Mouse (Mus musculus): Measurements from ENCODE around the gene Wdr61. TPM values are rescaled to one million over a fixed set of nuclear protein-coding genes. Genes with fewer than 3 reads are reported as not detected.
A peak's percentile ranks its signal among the peaks of the same experiment; 100 is the strongest.

The Wdr61 gene
- polyA plus RNA-seq (2015; fragmentation: Nextera tagmentation; extraction: Ambion mirVana): 92.7 and 93.2 TPM in 2 replicates

DNA sequence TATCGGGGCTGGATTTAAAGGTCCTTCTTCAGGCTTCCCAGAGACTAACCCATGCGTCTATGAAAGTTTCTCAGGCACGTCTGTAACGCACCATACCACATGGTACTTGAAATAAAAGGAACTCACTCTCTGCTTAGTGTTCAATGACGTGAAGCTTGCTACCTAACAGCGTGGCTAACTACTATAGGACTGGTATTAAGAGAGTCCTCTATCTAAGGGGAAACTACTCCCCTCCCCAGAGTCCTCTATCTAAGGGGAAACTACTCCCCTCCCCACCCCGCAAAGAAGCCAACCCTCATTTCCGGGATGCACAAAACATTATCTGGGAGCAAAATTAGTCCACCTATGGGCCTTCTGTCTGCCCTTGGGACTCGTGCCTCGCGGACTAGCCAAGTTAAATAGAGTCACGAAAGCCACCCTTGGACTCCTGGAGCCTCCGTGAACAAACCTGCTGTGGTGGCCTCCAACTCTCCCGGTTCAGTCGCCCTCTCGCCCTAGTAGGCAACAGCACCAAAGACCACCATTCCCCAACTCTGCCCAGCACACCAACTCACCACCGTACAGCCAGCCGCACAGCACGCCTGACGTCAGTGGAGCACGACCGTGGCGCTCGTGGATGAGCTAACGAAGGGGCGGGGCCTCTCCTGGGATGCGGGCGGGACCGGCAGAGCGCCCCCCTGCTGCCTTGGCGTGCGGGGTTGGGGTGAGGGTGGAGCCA, at the start of gene Wdr61:
TSS of gene Wdr61 (minus strand) at position 599 of the 718 bp plus-strand sequence.
- Histone ChIP-seq H3K27ac (peak within 1 kb of the TSS; percentile 71), H3K4me1 (replicated peaks) (peaks cover 19% of the 10 kb centered on the region), H3K4me3 (peak within 1 kb of the TSS; percentile 83), H3K36me3 (peaks cover 7% of the 10 kb centered on the region; the same call in 1 of the 2 replicates), H3K4me2 (peak within 1 kb of the TSS; percentile 64), H3K9me3 (replicated peaks) (no peaks in the 10 kb centered on the region), H3K27me3 (0 out of 2 replicates have a peak, but pooled peaks cover 7% of the 10 kb centered on the region), H3K9ac (peak within 1 kb of the TSS; percentile 81)
- WGBS: 1% methylated on average over 32 of the region's 32 CpGs
- ATAC-seq (replicated peaks; ENCODE audit: insufficient number of reproducible peaks, insufficient read depth, low FRiP score, low read depth): peak; percentile 98

DNA sequence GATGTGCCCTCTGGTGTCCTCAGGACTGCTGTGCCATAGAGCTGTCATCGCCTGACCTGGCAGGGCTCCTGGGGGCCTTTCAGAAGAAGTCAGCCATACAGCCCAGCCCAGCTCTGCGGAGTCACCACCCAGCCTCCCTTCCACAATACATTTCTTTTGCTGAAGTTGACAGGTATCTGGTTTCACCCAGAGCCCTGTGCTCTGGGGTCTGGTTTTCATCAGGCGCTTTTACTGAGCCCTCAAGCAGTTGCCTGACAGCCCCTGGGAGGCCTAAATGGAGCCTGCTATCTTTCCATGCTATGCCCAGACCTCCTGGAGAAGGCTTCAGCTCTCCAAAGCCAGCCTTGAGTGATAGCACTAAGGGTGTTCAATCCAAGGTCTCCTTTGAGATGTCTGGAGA, 49.7 kb upstream of the Wdr61 start:
- Histone ChIP-seq H3K9ac (no peak overlapping the region; the same call in 1 of the 2 replicates), H3K4me2 (no peak overlapping the region), H3K4me3 (no peak overlapping the region), H3K36me3 (no peaks in the 10 kb centered on the region), H3K27ac (peak overlapping the region; percentile 58), H3K4me1 (replicated peaks) (peaks cover 24% of the 10 kb centered on the region), H3K27me3 (no peaks in the 10 kb centered on the region), H3K9me3 (replicated peaks) (no peaks in the 10 kb centered on the region)
- 21% methylated on average over 3 of the region's 3 CpGs for WGBS
- ATAC-seq (replicated peaks; ENCODE audit: insufficient number of reproducible peaks, insufficient read depth, low FRiP score, low read depth): peak; percentile 87

DNA sequence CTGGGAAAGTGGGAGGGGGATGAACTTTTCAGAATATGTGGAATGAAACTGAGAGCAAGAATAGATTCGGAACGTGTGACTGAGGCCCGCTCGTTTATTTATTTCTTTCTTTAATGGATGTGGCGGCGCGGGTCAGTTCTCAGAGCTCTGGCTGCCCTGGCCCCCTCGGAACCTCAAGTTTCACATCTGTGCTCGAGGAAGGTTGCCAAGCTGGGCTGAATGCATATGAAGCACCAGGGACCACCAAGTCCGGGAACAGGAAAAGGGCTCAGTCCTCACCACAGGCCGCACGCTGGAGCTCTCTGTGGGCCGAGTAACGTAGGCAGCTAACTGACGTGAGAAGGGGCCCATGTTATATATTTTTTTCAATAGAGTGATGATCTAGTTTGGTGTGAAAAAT, 48.2 kb upstream of the Wdr61 start:
- no peak overlapping the region for H3K9ac ChIP-seq
- H3K9me3 ChIP-seq (replicated peaks): no peaks in the 10 kb centered on the region
- H3K4me1 ChIP-seq (replicated peaks): peaks cover 16% of the 10 kb centered on the region
- no peaks in the 10 kb centered on the region for H3K36me3 ChIP-seq
- H3K27me3 ChIP-seq: 0 out of 2 replicates have a peak, but pooled peaks cover 6% of the 10 kb centered on the region
- no peak overlapping the region for H3K27ac ChIP-seq
- no peak overlapping the region for H3K4me2 ChIP-seq
- no peak overlapping the region for H3K4me3 ChIP-seq
- no peak for ATAC-seq (replicated peaks; ENCODE audit: insufficient number of reproducible peaks, insufficient read depth, low FRiP score, low read depth)
- 72% methylated on average over 15 of the region's 15 CpGs for WGBS

DNA sequence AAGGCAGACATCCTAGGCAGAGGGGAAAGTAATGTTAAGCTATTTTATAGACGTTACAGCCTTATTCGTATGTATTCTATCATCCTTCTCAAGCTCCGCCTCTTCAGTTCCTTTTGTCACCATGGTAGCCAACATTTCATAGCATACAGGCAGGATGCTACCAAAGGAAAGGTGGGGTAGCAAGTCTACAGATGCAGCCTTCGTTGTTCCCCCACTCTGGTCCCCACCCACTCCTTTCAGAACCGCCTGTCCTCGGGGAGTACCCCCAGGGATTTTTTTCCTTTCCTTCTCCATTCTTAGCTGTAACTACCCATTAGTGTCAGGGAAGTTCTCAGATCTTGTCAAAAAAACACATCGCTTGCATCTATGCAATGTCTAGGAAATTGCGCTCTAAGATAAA, 45.0 kb upstream of the Wdr61 start:
- H3K9me3 ChIP-seq (replicated peaks): no peaks in the 10 kb centered on the region
- H3K4me3 ChIP-seq: no peak overlapping the region
- WGBS: 84% methylated on average over 8 of the region's 8 CpGs
- H3K4me1 ChIP-seq (replicated peaks): peaks cover 6% of the 10 kb centered on the region
- ATAC-seq (replicated peaks; ENCODE audit: insufficient number of reproducible peaks, insufficient read depth, low FRiP score, low read depth): no peak
- no peak overlapping the region for H3K4me2 ChIP-seq
- H3K27me3 ChIP-seq: 0 out of 2 replicates have a peak, but pooled peaks cover 15% of the 10 kb centered on the region
- no peak overlapping the region for H3K9ac ChIP-seq
- no peak overlapping the region for H3K27ac ChIP-seq
- no peaks in the 10 kb centered on the region for H3K36me3 ChIP-seq

DNA sequence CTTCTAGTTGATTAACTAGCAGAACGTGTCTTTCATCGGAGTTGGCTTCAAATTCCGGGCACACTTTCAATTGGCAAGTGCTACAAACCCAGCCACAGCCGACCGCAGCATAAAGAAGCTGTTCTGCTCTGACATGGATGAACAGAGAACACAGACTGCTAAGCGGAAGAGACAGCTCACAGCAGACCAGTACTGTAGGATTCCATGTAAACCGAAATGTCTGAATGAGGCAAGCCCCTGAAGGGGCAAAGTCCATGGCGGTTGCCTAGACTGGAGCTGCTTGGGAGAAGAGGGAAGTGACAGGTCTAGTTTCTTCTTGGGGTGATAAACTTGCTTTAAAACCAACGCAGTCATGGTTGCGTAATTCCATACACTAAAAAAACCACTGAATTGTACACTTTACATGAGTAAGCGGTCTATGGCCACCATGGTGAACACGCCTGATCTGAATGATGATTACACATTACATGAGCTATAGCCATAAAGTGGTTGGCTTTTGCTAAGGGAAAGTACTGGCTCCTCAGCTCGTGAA, 42.2 kb upstream of the Wdr61 start:
- Histone ChIP-seq H3K27ac (no peak overlapping the region), H3K4me1 (replicated peaks) (peaks cover 12% of the 10 kb centered on the region), H3K27me3 (0 out of 2 replicates have a peak, but pooled peaks cover 15% of the 10 kb centered on the region), H3K36me3 (no peaks in the 10 kb centered on the region), H3K4me2 (no peak overlapping the region), H3K9me3 (replicated peaks) (no peaks in the 10 kb centered on the region), H3K4me3 (no peak overlapping the region), H3K9ac (no peak overlapping the region)
- no peak for ATAC-seq (replicated peaks; ENCODE audit: insufficient number of reproducible peaks, insufficient read depth, low FRiP score, low read depth)
- WGBS: 84% methylated on average over 13 of the region's 13 CpGs

DNA sequence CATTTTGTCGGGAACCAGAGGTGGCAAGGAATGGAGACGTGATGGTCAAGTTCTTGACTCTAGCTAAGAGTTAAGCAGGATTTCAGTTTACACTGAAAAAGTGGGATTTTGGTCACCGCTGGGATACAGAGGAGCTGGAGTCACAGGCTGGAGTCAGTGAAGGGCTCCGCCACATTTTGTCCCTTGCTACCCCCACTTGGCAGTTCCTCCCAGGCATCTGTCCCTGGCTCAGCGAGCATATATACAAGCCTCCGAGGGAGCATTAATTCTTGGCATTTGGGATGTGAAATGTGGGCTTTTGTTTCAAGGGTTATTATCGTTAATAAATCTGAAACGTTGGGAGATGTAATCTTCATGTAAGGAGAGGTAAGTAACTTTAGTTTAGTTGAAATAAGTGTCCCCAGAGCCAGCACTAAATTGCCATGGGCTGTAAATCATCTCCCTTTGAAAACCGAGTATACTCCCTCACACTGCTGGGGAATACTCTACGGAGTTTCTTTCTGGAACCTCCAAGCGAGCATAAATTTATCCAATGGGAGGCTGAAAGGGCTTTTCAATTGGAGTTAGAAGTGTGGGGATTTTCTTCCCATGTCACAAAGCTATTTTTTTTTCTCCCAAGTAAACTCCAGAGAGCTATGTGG, 35.9 kb upstream of the Wdr61 start:
- H3K27me3 ChIP-seq: peaks cover 61% of the 10 kb centered on the region

DNA sequence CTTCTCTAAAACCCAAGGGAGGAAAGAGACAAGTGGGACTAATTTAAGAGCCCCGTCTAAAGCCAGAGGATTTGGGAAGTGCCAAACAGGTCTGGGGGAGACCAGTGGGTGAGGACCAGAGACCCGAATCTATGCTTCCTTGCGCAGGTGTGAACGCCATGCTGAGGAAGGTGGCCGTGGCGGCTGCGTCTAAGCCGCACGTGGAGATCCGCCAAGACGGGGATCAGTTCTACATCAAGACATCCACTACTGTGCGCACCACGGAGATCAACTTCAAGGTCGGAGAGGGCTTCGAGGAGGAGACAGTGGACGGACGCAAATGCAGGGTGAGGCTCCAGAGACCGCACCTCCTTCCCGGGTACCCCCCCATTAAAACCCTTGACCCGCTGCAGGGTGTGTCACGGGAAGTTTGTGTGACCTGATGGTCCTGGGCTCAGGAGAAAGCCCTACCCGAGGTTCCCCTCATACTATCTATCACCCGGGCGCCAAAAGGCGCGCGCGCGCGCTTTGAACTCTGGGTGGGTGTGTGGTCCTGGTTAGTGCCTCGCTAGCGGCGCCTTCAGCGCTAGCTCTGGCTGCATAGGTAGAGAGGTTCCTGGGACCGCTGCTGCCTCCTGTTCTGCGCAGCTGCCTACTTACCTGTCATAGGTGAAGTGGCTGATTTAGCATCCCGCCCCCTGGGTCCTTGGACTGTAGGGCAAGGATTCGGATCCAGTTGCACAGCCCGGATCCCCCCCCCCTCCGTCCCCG, 31.2 kb upstream of the Wdr61 start:
- Histone ChIP-seq H3K4me1 (replicated peaks) (peaks cover 16% of the 10 kb centered on the region), H3K36me3 (no peaks in the 10 kb centered on the region), H3K27me3 (peaks cover 90% of the 10 kb centered on the region), H3K4me3 (peak overlapping the region; percentile 44), H3K9me3 (replicated peaks) (no peaks in the 10 kb centered on the region), H3K4me2 (peak overlapping the region; percentile 73), H3K9ac (no peak overlapping the region), H3K27ac (no peak overlapping the region)
- under 1% methylated on average over 41 of the region's 41 CpGs for WGBS
- ATAC-seq (replicated peaks; ENCODE audit: insufficient number of reproducible peaks, insufficient read depth, low FRiP score, low read depth): no peak

More for the DNA sequence above, 35.9 kb upstream of the Wdr61 start:
- 71% methylated on average over 11 of the region's 11 CpGs for WGBS
- ATAC-seq (replicated peaks; ENCODE audit: insufficient number of reproducible peaks, insufficient read depth, low FRiP score, low read depth): no peak
- H3K27ac ChIP-seq: no peak overlapping the region
- H3K36me3 ChIP-seq: no peaks in the 10 kb centered on the region
- H3K9ac ChIP-seq: no peak overlapping the region
- H3K4me1 ChIP-seq (replicated peaks): peaks cover 19% of the 10 kb centered on the region
- no peak overlapping the region for H3K4me3 ChIP-seq
- no peaks in the 10 kb centered on the region for H3K9me3 ChIP-seq (replicated peaks)
- H3K4me2 ChIP-seq: no peak overlapping the region

DNA sequence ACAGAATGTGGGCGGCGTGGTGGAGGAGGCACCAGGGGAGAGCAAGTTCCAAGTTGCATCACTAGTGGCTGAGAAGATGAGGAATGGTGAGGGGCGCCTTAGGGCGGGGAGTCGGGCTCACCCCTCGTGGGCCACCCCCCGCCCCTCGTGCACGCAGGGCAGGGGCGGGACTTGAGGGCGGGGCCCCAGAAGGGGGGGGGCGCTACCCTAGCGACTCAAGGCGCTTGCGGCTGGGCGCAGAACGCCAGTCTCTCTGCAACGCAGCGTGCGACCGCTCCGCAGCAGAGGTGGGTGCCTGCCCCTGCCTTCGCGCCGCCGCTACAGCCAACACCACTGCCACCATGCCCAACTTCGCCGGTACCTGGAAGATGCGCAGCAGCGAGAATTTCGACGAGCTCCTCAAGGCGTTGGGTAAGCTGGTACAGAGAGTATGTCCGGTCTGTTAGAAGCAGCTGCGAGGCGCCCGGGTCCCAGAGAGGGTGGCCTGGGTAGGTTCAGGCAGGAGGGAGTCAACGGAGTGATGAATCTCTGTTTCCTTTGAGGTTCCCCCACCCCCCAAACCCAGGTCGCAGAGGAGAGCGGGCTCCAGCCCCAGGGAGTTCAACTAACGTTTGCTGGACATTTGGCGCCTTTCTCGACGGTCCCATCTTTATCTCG, 30.4 kb upstream of the Wdr61 start, which contains the start of gene Crabp1:
TSS of gene Crabp1 (plus strand) at position 188 of the 657 bp plus-strand sequence.
- H3K4me2 ChIP-seq: peak within 1 kb of the TSS; percentile 73
- H3K4me3 ChIP-seq: peak within 1 kb of the TSS; percentile 44
- no peaks in the 10 kb centered on the region for H3K36me3 ChIP-seq
- H3K9me3 ChIP-seq (replicated peaks): no peaks in the 10 kb centered on the region
- peaks cover 84% of the 10 kb centered on the region for H3K27me3 ChIP-seq
- H3K9ac ChIP-seq: 0 out of 2 replicates have a peak within 1 kb of the TSS, but pooled peaks have one; percentile 8
- WGBS: 1% methylated on average over 41 of the region's 45 CpGs
- H3K27ac ChIP-seq: no peak within 1 kb of the TSS
- H3K4me1 ChIP-seq (replicated peaks): peaks cover 20% of the 10 kb centered on the region
- 0 out of 2 replicates have a peak, but pooled peaks have one; percentile 47 for ATAC-seq (replicated peaks; ENCODE audit: insufficient number of reproducible peaks, insufficient read depth, low FRiP score, low read depth)

DNA sequence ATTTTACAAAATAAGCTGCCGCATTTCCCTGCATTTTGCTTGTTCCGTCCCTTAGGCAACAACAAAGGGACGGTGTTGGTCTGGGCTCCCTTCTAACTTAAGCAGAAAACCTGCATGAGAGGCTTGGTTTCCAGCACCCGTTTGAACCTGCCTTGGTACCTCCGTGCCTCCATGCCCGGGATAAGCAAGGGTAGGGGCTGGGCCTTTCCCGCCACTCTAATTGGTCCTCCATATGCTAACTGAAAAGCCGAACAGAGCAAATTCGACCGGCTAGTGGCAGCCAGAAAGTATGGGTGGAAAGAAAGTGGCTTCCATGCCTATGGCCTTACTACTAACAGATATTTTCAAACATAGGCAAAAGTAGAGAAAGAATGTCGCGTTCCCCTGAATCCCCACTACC, 29.8 kb upstream of the Wdr61 start:
- Histone ChIP-seq H3K9ac (no peak overlapping the region), H3K27ac (no peak overlapping the region), H3K9me3 (replicated peaks) (no peaks in the 10 kb centered on the region), H3K4me1 (replicated peaks) (peaks cover 22% of the 10 kb centered on the region), H3K36me3 (no peaks in the 10 kb centered on the region), H3K4me3 (peak overlapping the region; percentile 44), H3K4me2 (peak overlapping the region; percentile 73; the same call in 1 of the 2 replicates), H3K27me3 (peaks cover 78% of the 10 kb centered on the region)
- 35% methylated on average over 12 of the region's 12 CpGs for WGBS
- no peak for ATAC-seq (replicated peaks; ENCODE audit: insufficient number of reproducible peaks, insufficient read depth, low FRiP score, low read depth)

DNA sequence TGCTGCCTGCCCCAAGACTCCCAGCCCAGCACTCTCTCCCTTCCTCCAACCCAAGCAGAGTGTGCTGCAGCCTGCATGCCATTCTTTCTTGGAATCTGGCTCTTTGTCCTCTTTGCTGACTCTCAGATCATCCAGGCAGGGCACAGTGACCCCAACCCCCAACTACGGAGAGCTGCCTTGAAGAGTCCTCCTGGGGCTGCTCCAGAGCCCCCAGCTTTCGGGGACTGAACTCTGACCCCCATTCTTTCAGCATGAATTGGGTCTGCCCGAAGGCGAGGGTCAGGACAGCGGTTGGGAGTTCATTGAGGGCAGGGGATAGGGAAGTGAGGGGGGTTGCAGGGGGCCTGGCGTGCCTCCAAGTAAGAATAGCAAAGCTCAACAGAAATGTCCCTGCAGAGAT, 25.3 kb upstream of the Wdr61 start:
- Histone ChIP-seq H3K4me1 (replicated peaks) (peaks cover 8% of the 10 kb centered on the region), H3K9me3 (replicated peaks) (no peaks in the 10 kb centered on the region), H3K27me3 (peaks cover 42% of the 10 kb centered on the region), H3K27ac (no peak overlapping the region), H3K9ac (no peak overlapping the region), H3K4me2 (no peak overlapping the region), H3K36me3 (no peaks in the 10 kb centered on the region), H3K4me3 (no peak overlapping the region)
- 38% methylated on average over 6 of the region's 6 CpGs for WGBS
- ATAC-seq (replicated peaks; ENCODE audit: insufficient number of reproducible peaks, insufficient read depth, low FRiP score, low read depth): no peak
